Mouse (Mus musculus) E14TG2a.4 (cell line): ENCODE results near the gene 1700069L16Rik.

ENCODE experiments used
- CTCF ChIP-seq: conservative IDR thresholded peaks from 2 replicates; pipeline ENCODE4 v1.5.1; 2014; ENCODE audit warnings: low read length
- POU5F1 ChIP-seq: IDR thresholded peaks from 2 replicates; pipeline ENCODE4 v1.6.1; 2014; ENCODE audit warnings: low read length, borderline replicate concordance

GRCm38 (mm10) chr5:113735023-113735344 lies 10.4 kb upstream of the 1700069L16Rik start:
- TF ChIP-seq CTCF = no peak
- TF ChIP-seq POU5F1 = no peak
